Mouse (Mus musculus) liver, adult 2 months (tissue): Measurements from ENCODE around the gene 1700010B08Rik.

Experiments used
- CTCF ChIP-seq: fragments of 200-500 bp; IDR thresholded peaks from 2 replicates; pipeline ENCODE4 v1.5.1; 2011; ENCODE audit warnings: low read depth, low read length, control low read depth
- POLR2A ChIP-seq: fragments of 200-500 bp; IDR thresholded peaks from 2 replicates; pipeline ENCODE4 v1.6.1; 2011; ENCODE audit warnings: low read length, control low read depth; ENCODE audit not compliant: insufficient read depth; ENCODE audit errors: extremely low read depth

DNA sequence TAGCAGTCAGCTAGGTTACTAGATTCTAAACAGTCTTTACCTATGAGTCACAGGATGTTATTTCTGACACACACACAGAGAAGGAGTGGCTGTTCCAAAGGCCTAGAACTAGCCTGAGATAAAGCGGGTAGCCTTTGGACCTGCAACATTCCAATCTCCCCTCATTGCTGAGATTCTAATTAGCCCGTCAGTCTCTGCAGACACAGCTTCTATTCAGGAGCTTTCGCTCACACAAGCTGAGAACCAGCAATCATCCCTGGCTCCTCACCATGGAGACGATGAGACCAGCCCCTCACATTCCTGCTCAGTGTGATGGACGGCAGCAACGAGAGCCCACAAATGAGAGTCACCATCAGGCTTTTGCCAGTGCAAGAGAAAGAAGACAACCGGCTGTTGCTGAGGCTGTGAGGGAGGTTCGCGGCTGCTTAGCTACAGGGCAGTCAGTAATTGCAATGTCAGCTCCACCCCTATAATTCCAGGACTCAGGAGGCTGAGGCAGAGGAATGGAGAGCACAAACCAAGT lies 11.3 kb downstream of the 1700010B08Rik start:
- no peak for TF ChIP-seq CTCF
- no peak for TF ChIP-seq POLR2A
